Mouse (Mus musculus): ENCODE data around the gene Bach1.

Bach1 gene

DNA sequence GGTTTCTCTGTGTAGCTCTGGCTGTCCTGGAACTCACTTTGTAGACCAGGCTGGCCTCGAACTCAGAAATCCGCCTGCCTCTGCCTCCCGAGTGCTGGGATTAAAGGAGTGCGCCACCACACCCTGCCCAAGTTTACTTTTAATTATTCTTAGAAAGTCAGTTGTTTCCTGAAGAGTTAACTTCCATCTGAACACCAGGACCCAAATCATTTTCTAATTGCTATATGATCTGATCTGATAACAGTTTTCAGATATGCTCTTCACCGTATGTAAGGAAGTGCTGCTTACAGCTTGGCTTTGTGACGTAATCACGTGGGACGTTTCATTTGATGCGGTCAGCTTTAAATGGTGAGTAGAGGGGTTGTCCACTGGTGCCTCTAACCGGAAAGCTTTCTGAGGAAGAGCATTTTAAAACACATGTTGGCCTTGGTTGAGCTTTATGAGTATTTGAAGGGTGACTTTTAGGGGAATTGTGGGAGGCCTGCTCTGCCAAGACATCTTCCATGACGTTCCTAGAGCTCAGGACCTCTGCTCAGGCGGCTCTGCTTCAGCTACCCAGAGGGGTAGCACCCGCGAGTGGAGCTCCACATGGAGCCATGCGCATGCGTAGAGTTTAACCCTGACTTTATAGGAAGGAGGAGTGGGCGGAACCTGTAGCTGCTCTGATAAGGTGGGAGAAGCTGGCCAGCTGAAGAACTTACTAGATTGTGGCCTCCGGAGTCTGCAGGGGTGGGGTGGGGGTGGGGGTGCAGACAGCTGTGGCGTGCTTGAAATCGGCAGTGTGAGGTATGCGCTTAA is 39.3 kb downstream of the Bach1 start:
- DNase-seq (ENCODE audit: extremely low spot score, low read depth, low spot score): no peak

DNA sequence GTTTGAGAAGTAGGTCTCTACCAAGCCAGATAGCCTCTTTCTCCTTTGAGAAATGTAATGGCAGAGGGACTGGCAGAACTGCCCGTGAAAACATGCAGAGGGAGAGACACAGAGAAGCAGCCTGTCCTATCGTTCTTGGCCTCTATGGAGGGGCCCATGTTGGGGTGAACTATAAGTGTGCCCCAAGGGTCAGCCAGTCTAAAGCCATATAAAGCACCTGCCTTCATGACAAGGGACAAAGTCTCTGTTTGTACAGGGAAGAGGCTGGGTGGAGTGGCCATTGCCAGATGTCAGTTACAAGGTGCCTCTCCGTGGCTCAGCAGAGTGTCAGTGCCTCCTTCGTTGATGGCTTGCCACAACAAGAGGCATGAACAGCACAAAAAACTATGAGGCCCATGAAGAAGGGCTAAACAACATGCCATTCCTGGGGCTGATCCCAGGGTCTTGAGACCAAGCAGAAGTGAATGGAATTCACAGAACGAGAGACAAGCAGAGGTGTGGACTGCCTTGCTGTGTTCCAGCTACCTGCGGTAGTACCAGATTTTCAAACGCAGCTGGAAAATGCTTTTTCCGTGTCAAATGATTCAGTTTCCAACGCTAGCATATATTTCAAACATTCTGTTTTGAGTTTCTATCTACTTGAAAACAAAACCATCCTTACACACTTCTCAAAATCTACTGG is 42.4 kb downstream of the Bach1 start:
- DNase-seq (ENCODE audit: extremely low spot score, low read depth, low spot score): no peak

DNA sequence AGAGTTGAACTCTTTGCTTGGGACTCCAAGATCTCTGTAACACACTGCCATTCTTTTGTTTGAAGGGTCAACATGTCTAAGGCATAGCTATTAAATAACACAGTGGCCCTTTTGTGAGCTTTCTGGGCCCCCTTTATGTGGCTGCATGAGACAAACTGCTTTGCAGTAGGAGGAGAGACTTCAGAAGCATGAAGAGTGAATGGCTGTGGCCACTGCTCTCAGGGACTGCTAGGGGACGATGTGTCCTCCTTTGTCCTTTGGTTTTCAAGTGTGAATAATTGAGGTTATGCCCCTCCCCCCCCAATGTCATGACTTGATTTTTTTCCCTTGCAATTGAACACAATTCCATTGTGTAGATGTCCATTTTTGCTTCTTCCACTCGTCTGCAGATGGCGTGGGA is 44.9 kb downstream of the Bach1 start:
- no peak for DNase-seq (ENCODE audit: extremely low spot score, low read depth, low spot score)

DNA sequence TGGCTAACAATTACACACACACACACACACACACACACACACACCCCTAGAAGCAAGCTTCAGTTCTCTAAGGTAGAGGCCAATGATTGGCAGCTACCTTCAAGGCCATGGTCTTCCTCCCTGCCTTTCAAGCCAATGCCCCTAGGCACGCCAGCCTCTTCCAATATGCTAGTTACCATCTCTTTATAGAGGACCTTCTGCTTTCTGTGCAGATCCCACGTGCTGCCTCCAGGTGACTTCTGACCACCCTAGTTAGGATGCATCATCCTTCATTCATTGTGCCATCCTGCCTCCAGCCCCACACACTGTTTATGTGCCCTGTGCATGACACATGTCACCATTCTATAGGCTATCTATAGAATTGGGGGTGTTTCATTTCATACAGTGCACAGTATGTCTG is 45.6 kb downstream of the Bach1 start:
- DNase-seq (ENCODE audit: extremely low spot score, low read depth, low spot score): no peak

DNA sequence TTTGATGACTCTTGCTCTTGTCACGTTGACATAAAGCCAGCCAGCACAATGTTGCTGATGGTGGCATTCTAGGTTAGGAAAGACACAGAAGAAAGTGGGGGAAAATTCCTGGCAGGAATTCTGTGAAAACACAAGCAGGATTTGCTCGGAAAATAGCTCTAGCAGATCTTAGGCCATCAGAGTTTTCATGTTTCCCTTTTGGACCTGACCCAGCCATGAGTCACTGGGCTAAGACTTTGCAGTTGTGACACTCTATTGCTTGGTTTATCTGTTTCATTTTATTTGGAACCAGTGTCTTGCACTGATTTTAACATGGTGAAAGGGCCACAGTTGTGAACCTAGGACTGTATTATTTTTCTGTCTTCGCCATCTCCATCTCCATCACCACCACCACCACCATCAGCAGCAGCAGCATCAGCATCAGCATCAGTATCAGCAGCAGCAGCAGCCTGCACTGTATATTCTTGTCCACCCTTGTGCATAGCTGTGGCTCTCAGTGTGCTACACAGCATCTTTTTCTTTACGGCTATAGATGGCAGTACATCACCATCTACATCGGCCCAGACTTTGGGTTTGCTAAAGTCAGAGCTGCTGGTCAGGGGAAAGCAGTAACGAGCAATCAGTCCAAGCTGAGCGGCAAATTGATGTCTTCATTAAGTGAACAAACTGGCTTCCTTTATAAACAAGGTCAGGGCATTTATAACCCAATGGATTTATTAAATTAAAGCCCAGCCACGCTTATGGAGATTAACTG is 46.6 kb downstream of the Bach1 start:
- DNase-seq (ENCODE audit: extremely low spot score, low read depth, low spot score): no peak

DNA sequence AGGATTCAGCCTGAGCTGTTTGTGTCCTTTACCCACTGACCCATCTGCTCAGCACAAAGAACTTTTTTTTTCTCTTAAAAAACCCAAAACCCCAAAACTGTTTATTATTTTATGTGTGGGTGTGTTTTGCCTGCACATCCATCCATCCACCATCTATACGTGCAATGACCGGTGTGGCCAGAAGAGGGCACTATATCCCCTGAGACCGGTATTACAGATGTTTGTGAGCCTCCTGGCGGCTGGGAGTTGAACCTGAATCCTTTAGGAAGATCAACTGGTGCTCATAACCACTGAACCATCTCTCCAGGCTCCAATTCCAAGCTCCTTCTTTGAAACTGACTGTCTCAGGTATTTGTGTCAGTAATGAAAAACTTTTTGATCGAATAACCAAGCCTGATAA is 48.0 kb downstream of the Bach1 start:
- DNase-seq (ENCODE audit: extremely low spot score, low read depth, low spot score): peak; percentile 60

DNA sequence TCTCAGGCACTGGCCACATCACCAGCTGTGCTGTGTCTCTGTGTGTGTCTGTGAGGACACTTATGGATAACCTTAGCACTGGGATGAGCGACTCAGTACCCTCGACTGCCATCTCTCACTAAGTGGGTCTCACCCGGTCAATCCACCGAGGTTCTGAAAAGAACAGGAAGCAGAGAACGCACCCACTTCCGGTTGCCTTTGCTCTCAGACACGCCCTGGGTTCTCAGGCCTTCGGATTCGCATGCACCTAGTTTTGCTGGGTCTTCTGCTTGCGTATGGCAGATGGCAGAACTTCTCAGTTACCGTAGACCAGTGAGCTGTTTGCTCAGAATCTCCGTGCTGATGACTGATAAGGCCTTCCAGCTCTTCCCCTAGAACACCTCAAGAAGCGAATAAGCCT is 52.5 kb downstream of the Bach1 start:
- DNase-seq (ENCODE audit: extremely low spot score, low read depth, low spot score): no peak

DNA sequence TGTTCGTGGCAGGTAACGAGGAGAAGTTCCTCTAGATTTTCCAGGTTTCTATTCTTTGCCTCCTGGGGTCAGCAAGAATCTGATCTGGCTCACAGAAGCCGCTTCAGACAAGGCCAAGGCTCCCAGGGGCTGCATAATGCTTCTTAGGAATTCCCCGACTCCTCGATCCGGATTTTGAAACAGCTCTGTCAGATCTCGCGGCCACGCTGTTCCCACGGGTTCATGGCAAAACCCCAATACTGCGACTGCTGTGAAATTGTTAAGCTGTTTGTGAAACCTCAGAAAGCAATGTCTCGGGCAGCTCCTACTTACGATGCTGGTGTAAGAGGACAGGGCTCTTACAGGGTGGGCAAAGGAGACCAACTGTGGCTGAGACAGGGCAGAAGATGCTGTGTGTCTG is 53.7 kb downstream of the Bach1 start:
- no peak for DNase-seq (ENCODE audit: extremely low spot score, low read depth, low spot score)

DNA sequence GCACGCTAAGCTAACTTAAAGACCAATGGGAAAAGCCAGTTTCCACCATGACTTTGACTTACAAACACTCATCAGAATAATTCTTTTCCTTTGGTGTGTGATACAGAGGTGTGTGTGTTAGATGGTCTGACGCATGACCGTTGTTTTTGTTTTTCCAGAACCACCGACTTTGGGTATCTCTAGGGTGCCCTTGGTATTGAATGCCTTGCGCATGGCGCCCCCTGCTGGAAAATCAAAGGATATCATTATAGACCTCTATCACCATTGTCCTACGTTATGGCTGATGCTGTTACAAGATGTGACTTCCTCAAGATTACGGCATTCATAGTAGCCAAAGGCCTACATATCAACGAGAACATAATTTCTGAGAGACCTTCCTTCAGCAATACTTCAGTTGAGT is 56.1 kb downstream of the Bach1 start:
- DNase-seq (ENCODE audit: extremely low spot score, low read depth, low spot score): no peak

DNA sequence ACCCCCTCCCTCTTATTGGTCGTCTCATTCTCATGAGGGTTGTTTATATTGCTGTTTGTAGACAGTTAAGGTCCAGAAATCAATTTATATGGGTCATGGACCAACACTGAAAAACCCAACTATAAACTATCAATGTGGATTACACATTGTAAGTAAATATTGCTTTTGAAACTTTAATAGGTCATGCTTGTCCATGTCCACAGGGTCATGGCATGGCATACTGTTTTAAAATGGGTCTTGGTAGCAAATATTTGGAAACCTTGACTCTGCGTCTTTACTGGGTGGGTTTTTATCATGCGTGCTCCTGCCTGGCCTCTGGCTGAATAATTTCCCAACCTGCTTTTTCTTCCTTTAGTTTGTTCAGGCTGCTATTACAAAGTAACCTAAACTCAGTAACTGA is 57.2 kb downstream of the Bach1 start:
- DNase-seq (ENCODE audit: extremely low spot score, low read depth, low spot score): no peak

DNA sequence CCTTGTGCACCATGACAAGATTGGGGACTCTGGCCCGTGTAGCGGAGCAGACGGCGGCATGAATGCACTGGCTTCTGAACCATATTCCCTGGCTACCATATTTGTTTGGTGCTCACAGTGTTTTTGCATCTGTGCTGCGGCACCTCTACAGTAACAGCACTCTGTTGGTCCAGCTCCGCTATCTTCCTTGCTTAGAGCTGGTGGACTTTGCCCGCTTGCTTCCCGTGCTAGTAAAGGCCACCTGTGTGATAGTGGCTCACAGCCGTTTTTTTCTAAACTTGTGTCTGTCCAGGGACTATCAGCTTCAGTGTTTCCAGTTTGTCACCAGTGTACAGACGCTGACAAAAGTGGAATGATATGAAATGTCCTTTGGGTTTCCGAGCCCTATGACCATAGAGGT is 59.3 kb downstream of the Bach1 start:
- DNase-seq (ENCODE audit: extremely low spot score, low read depth, low spot score): no peak

DNA sequence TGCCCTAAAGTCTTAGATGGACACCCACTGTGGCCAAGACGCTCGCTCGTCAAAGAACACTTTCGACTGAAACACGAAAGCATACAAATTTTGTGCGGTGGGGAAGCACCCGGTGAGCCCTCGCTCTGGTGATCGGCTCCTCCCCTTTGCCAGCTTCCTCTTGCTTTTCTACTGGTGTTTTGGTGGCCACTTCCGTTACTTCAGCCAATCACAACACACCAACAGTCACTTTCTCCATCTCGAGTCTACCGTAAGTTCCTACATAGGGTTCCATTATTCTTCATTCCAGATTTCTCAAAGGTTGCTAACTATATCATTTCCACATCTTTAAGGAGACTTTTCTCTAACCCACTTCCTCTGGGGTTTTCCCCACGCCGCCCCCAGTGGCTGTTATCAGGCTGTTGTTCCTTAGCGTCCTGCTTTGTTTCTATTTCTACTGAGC is 65.9 kb downstream of the Bach1 start:
- no peak for DNase-seq (ENCODE audit: extremely low spot score, low read depth, low spot score)

DNA sequence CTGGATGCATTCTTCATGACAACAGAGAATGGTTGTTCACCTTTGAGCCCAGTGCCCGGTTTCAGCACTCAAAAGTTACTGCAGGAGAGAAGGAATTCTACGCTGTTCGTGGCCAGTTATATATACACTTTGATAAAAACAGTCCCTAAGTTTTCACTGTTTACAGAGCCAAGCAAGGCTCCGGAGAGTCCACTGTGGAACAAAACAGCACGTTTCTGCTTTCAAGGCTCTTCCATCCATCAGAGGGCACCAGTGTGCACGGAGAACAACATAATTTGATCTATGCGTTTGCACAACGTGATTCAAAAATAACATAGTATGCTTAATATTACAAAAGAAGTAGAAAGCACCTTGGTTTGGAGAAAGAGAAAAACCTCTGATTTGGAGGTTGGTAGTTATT is 67.2 kb downstream of the Bach1 start:
- no peak for DNase-seq (ENCODE audit: extremely low spot score, low read depth, low spot score)

DNA sequence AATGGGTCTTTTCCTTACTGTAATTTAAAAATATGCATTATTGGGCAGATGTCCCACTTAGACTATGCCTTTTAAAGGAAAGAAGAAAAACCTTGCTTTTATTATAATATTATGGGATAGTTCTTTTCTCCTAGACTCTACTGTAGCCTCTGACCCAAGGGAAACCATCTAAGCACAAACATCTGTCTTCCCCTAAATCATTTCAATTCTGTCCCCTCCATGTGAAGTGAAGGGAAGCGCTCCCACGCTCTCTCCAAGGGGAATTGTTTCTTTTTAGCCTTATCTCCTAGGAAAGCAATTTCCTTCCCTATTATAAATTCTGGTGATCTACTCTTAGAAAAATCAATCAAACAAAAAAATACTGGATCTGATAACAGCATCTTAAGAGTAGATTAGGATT is 71.8 kb downstream of the Bach1 start:
- DNase-seq (ENCODE audit: extremely low spot score, low read depth, low spot score): no peak

DNA sequence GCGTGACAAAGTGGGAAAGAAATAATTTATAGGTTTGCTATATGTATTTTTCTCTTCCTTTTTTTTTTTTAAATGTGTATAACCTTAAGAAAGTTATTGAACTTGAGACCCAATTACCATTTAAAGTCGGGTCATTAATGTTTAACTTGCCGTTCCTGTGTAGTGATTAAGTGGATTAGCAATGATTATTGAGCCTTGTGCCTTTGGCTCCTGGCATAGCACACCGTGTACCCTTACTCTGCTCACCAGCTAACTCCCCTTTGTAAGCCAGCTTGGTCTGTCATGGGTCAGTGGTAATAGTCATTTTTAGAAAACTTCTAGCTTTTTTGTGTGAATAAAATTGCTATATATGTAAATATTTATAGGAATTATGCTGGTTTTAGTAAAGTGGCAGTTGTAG is 73.2 kb downstream of the Bach1 start:
- no peak for DNase-seq (ENCODE audit: extremely low spot score, low read depth, low spot score)

DNA sequence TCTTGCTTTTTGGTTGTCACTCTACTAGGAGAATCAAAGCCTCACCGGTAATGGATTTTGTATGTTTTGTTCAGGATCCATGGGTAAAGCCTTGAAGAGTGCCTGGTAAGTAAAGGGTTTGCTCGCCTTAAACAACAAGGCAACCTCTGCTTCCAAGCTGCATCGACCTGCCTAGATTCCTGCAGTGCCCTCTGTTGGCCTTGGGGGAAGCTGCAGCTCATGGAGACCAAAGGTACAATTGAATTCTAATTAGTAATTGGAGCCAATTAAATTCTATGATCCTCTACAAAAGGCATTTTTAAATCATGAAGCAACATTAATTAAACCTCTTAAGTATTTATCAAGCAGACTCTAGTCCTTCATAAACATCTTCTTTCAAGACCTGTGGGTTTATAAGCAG is 75.7 kb downstream of the Bach1 start:
- DNase-seq (ENCODE audit: extremely low spot score, low read depth, low spot score): no peak

DNA sequence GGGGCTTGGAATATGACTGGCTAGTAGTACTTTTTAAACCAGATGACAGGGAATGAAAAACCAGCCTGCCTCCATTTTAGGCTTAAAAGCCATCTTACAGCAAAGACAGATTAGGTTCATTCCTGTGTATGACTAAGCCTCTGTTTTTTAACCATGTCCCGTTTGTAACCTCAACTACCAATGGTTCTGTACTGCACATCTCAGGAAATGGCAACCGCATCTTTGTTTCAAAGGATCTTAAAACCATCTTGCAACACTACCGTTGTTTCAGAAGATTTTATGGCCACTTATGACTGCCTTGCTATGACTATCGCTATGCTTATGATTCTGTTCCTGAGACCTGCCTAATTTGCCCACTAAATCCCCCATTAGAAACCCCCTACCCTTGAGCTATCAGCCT is 78.6 kb downstream of the Bach1 start:
- no peak for DNase-seq (ENCODE audit: extremely low spot score, low read depth, low spot score)

DNA sequence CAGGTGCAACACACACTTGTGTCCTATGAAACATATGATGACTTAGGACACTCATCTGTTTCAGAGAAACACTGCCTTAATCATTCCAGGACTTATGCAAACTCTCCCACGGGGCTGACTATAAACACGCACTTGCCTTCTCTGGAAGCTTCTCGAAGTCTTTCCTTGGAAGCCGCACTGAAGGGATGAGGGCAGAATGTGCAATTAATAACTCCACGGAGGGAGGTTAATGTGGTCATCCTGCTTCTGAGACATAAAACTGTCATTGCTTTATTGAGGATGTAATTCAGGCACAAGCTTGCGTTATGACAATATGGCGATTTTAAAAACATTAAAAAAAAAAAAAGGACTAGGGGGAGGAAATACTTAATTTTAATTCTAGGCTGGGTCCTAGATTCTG is 82.9 kb downstream of the Bach1 start:
- no peak for DNase-seq (ENCODE audit: extremely low spot score, low read depth, low spot score)
